Mouse (Mus musculus) effector memory CD4-positive, alpha-beta T cell, adult 5 months (primary cell): ENCODE data around the gene Chrm1. TPM values are rescaled to one million over a fixed set of nuclear protein-coding genes. Genes with fewer than 3 reads are reported as not detected.

Experiments
- polyA plus RNA-seq: library from polyadenylated mRNA; unstranded; fragments of 100-300 nt; shearing (Covaris generic); gene quantifications from one replicate; pipeline ENCODE4 v1.2.1, GENCODE M21; 2017

Chrm1 gene
- polyA plus RNA-seq: not detected

DNA sequence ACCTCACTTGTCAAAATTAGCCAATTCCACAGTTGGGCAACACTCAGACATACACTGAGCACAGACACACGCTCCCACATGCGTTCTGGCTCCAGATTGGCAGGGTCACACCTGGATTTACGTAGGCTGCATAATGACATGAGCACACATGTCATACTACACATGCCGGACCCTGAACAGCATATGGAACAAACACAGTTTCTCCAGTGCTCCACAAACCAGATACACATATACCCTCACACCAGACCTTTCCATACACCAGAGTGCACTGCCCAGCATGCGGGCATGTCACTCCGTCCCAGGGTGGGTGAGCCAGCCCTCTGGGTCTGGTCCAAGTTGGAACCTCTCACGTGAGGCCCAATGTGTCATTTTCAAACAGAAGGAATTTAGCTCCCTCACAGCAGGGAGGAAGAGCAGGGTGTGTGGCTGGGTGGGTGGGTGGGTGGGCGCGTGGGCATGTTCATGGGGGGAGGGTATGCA lies at the start of gene Chrm1:
TSS of gene Chrm1 (plus strand) at position 430 of the 480 bp plus-strand sequence.

DNA sequence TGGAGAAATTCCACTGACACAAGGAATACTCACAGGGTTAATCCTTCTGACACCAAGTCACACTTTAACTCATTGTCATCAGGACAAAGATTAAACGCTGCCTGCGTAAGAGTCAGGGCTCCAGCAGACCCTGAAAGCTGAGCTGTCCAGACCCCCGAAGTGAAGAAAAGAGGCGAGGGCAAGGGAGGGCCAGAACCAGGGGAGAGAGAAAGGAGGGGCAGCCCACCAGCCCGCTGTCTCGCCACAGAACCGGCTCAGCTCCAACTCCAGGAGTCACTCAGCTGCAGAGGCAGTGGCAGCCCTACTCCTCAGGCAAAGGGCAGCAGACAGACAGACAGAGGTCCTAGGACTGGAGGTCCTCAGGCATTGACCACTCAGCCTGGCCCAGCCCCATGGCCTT lies 45.7 kb upstream of the Chrm1 start, which contains the start of gene Slc22a6:
TSS of gene Slc22a6 (plus strand) at position 136 of the 400 bp plus-strand sequence.

DNA sequence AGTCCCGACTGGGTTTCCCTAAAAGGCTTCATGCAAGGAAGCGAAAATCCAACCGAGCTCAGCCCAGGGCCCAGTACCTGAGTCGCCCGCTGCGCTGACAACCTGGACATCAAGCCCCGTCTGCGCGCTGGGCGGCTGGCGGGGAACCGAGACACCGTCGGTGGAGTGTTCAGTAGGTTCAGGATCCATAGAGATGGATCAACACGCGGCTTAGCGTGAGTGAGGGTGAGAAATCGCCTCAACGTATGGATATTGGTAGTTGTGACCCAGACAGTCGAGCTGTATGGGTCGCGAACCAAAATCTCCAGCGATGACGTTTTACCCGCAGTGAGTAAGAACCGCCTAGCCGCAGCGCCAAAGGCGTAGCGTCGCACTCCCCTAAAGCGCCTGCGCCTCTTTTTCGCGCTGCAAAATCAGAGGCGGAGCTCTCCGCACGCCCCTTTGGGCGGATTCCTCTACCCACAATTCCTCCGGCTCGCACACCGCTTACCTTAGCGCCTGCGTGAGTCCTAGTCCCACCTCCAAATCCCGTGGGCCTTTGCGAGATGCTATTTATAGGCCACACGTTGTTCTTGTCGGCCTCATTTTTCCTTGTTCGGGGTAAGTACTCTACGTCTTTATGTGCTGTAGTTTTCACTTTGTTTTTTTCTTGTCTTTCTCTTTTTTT lies 59.5 kb downstream of the Chrm1 start, which contains the start of gene Slc3a2:
TSS of gene Slc3a2 (minus strand) at position 463 of the 667 bp plus-strand sequence.

Other genes starting within 250 kb of the Chrm1 start
- gene Slc22a8, start 72.5 kb upstream of the Chrm1 start, polyA plus RNA-seq: not detected
- gene Slc22a6, start 45.8 kb upstream of the Chrm1 start, polyA plus RNA-seq: not detected
- 546 TPM for gene Slc3a2, start 59.6 kb downstream of the Chrm1 start, polyA plus RNA-seq
- gene Wdr74, start 72.0 kb downstream of the Chrm1 start, polyA plus RNA-seq: 91.5 TPM
- 3.0 TPM for gene 1700092M07Rik, start 76.9 kb downstream of the Chrm1 start, polyA plus RNA-seq
- gene Stx5a, start 77.6 kb downstream of the Chrm1 start, polyA plus RNA-seq: 246 TPM
- gene Nxf1, start 93.3 kb downstream of the Chrm1 start, polyA plus RNA-seq: 362 TPM
- 32.4 TPM for gene Tmem223, start 107.2 kb downstream of the Chrm1 start, polyA plus RNA-seq
- 143 TPM for gene Tmem179b, start 110.7 kb downstream of the Chrm1 start, polyA plus RNA-seq
- 9.7 TPM for gene Taf6l, start 122.6 kb downstream of the Chrm1 start, polyA plus RNA-seq
- 74.4 TPM for gene Polr2g, start 134.8 kb downstream of the Chrm1 start, polyA plus RNA-seq
- 1.4 TPM for gene Zbtb3, start 138.8 kb downstream of the Chrm1 start, polyA plus RNA-seq
- 23.9 TPM for gene Ttc9c, start 155.5 kb downstream of the Chrm1 start, polyA plus RNA-seq
- gene Hnrnpul2, start 156.2 kb downstream of the Chrm1 start, polyA plus RNA-seq: 14.0 TPM
- not detected for gene AC129217.1, start 166.0 kb downstream of the Chrm1 start, polyA plus RNA-seq
- 70.9 TPM for gene Bscl2, start 173.7 kb downstream of the Chrm1 start, polyA plus RNA-seq
- not detected for gene Gng3, start 175.4 kb downstream of the Chrm1 start, polyA plus RNA-seq
- not detected for gene Lrrn4cl, start 187.0 kb downstream of the Chrm1 start, polyA plus RNA-seq
- gene Ubxn1, start 207.7 kb downstream of the Chrm1 start, polyA plus RNA-seq: 131 TPM
- 24.6 TPM for gene Uqcc3, start 217.1 kb downstream of the Chrm1 start, polyA plus RNA-seq
- 37.0 TPM for gene Lbhd1, start 219.9 kb downstream of the Chrm1 start, polyA plus RNA-seq
- gene Gm49403, start 220.1 kb downstream of the Chrm1 start, polyA plus RNA-seq: not detected
- gene 1810009A15Rik, start 225.1 kb downstream of the Chrm1 start, polyA plus RNA-seq: 26.9 TPM
- gene Gm49416, start 225.1 kb downstream of the Chrm1 start, polyA plus RNA-seq: not detected
- gene Ints5, start 229.2 kb downstream of the Chrm1 start, polyA plus RNA-seq: 29.7 TPM
- 91.7 TPM for gene Ganab, start 234.3 kb downstream of the Chrm1 start, polyA plus RNA-seq